Mouse (Mus musculus) gastrocnemius, adult 8-10 months (tissue): Measurements from ENCODE around the gene Boc. TPM values are rescaled to one million over a fixed set of nuclear protein-coding genes. Genes with fewer than 3 reads are reported as not detected.

ENCODE experiments used
- DNase-seq, 2 experiments: peaks; one replicate each; pipeline ENCODE4 v3.0.0; 2022; ENCODE audit warnings: low spot score in 2 of 2
- total RNA-seq, 4 experiments: library from RNA; stranded (reverse); gene quantifications; 2 replicates each; pipeline ENCODE4 v1.2.4; 2022

The Boc gene
- total RNA-seq, 4 experiments from 2014 or later, result 1.8 to 3.0 (median 2.3) TPM

- no peak for DNase-seq
Observed at GRCm38 (mm10) chr16:44553861-44554260, 4.8 kb downstream of the Boc start.

DNA sequence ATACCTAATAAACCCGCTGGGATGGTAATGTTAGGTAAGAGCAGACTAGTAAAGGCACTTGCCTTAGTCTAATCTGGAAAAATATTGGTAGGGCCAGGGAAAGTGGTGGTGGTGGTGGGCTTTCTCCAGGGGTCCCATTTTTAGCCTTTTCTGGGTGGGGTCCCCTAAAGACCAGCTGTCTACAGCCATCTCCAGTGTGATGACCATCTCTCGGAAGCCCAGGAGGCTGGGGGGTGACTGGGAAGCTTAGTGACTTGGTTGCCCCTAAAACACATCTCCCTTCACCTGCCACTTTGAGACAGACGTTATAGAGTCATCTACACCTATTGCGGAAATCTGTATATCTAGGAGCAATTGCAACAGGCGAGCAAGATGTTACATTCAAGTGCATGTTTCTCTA, 6.0 kb downstream of the Boc start:
- DNase-seq, result no peak

DNA sequence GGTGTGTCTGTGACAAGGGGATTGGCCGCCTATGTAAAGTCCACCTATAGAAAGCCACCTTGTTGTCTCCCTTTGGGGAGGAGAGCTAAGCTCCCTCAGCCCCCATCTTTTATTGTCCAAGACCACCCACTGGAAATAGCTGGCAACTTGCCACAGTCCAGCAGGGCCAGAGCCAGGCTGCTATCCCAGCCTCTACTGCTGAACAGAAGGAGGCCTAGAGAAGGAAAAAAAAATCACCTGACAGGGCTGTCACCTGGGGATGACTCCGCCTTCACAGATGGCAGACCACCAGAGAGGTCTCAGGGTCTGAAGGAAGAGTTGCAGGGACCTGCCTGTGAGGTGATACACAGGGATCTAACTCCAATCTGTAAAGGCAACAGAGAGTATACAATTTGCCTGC, 6.7 kb downstream of the Boc start:
- DNase-seq, result no peak

GRCm38 (mm10) chr16:44551491-44551890, 7.2 kb downstream of the Boc start:
- DNase-seq, result no peak

- no peak for DNase-seq
Observed at GRCm38 (mm10) chr16:44550843-44551242, 7.9 kb downstream of the Boc start.

GRCm38 (mm10) chr16:44549867-44550679, 8.6 kb downstream of the Boc start:
- DNase-seq, result no peak

- no peak for DNase-seq
Observed at GRCm38 (mm10) chr16:44549381-44549780, 9.3 kb downstream of the Boc start.

DNA sequence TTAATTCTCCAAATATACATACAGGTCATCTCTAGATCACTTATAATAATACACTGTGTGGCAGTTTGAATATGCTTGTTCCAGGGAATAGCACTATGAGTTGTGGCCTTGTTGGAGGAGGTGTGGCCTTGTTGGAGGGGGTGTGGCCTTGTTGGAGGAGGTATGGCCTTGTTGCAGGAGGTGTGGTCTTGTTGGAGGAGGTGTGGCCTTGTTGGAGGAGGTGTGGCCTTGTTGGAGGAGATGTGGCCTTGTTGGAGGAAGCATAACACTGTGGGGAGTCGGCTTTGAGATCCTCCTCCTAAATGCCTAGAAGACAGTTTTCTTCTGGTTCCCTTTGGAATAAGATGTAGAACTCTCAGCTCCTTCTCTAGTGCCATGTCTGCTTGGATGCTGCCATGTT, 10.7 kb downstream of the Boc start:
- DNase-seq, result no peak

- DNase-seq, result no peak
Observed at GRCm38 (mm10) chr16:44546831-44547230, 11.9 kb downstream of the Boc start.

DNA sequence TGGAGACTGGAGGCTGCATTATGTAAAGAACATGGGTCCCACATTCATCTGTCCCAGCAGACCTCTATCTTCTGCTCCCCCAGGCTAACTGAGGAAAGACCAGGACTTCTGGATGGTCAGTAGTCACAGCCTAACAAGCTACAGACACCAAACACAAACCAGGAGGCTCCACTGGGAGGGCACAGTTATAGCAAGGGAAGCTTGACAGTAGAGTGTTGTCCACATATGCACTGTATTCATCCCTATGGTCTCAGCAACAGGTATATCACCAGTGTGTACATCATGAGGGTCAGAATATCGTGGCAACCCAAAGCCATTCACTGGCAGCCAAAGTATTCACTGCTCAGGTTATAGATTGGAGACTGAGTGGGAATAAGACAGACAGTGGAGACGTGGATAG, 12.8 kb downstream of the Boc start:
- no peak for DNase-seq

- DNase-seq, result no peak
Observed at GRCm38 (mm10) chr16:44545153-44545552, 13.5 kb downstream of the Boc start.

- DNase-seq, result no peak
Observed at GRCm38 (mm10) chr16:44543098-44543497, 15.6 kb downstream of the Boc start.

- DNase-seq, result no peak
Observed at GRCm38 (mm10) chr16:44542029-44542690, 16.5 kb downstream of the Boc start.

DNA sequence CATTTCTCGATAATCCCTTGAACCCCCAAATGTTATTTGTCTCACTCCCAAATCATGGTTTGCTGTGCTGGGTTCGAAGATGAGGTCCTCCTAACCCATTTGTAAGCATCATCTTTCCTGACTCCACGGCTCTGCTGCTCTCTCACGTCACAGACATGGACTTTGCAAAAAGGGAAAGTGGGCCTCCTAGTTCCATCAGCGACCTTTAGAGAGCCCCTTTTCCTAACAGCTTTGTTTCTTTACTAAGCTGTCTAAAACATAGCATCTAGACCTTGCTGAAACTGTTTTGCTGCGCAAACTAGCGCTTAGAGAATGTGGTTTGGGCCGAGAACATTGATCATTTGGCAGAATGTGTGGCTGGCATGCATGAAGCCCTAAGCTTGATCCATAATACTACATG, 19.1 kb downstream of the Boc start:
- no peak for DNase-seq

- no peak for DNase-seq
Observed at GRCm38 (mm10) chr16:44538401-44539395, 20.0 kb downstream of the Boc start.

GRCm38 (mm10) chr16:44534122-44534521, 24.6 kb downstream of the Boc start:
- no peak for DNase-seq

DNA sequence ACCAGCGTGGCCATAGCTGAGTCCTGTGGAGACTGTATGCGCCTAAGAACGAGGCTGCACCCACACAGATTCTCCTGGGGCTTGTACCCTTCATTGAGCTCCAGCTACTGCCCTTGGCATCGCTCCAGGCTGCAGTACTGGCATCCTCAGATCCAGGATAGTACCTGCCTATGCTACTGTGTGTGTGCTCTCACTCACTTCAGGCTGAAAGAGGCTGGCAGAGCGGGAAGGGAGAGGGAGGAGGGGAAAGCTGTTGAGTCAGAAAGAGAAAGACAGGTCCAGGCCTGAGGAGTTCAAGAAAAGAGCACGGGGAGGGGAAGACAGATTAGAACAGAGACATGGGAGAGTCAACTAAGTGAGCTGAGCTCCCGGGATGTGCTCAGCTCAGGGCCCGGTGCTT, 25.2 kb downstream of the Boc start:
- no peak for DNase-seq

DNA sequence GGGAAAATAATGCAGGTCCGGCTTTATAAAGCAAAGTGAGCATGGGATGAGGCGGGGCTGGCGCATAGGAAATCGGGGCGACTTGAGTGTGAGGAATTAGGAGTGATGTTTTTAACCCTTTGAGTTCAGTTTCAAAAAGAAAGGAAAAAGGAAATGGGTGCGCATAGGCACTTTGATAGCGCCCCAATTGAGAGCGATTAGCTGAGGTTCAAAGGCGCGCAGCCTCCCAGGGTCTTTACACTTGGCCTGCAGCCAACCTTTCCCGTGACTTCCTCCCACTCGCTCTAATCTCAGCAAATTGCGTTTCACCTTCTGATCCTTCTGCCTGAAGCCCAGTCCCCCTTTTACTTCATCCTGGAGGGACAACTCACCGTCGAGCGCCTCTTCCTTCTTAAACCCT, 25.8 kb downstream of the Boc start:
- no peak for DNase-seq

DNA sequence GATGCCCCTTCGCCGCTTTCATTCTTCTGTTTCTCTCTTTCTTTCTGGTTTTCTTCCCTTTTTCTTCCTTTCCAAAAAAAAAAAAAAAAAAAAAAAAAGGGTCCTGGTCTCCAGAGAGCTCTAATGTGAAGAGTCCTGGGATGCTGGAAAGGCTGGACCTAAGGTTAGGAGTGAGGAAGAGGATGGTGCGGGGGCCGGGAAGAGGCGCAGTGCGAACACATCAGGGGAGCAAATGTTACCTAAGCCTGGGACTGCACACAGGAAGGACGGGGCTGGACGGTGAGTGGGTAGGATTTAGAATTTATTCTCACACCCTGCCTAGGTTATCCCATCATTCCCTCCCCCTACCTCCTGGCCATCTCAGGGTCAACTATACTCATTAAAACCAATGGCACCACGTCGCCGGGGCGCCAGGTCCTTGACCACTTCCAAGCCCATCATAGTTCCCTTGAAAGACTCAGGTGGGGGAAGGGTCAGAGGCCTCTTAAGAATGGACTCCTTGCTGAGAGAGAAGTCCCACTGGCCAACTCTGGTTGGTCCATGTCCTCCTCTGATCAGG, 27.4 kb downstream of the Boc start:
- DNase-seq, result no peak

DNA sequence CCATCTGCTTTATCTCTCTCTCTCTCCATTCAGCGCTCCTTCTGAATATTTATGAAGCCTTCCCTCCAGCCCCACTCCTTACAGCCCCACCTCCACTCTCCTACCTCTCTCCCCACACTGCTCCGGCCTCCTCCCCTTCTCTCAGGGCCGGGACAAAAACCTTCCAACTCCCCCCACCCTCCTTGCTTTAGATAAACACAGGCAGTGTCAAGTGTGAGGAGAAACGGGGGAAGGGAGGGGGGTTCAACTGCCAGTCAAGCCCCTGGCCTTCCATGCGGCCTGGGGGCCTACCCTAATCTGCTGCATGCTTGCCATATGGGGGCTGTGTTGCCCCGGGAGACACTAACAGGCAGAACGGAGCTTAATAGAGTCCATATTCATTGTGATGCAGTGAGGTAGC, 27.9 kb downstream of the Boc start:
- DNase-seq, result no peak

DNA sequence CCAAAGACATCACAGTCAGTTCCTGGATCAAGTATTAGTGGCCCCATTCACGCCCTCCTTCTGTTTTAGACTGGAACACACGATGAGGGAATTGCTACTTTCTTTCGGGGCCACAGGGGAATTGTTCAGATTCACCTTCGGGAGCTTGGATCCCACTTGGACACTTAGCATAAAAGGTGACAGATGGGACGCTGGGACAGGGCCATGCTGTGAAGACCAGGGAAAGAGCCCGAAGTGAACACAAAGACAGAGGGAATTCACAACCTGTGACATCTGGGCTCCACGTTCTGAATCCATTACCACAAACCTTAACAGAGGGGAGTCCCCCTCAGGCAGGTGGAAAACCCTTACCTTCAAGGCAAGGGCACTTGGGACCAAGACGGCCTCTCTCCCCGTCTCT, 28.5 kb downstream of the Boc start:
- no peak for DNase-seq

DNA sequence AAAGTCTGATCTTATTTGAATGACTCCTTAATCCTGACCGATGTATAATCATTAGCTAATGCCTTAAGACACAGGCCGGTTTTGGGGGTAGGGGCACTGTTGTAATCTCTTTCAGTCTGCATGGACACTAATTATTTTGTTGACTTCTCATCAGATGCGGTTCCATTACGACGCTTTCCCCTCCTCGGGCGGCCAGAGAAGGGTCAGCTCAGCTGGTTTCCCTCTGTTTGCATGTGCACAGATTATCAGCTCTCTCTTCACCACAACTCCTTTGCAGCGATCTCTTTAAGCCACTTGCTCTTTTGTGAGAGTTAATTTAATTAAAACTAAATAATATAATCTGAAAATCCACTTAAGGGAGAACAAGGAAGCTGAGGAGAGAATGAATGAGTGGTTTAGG, 29.0 kb downstream of the Boc start:
- no peak for DNase-seq
